Mouse (Mus musculus): ENCODE data around the gene Msh4.

DNA sequence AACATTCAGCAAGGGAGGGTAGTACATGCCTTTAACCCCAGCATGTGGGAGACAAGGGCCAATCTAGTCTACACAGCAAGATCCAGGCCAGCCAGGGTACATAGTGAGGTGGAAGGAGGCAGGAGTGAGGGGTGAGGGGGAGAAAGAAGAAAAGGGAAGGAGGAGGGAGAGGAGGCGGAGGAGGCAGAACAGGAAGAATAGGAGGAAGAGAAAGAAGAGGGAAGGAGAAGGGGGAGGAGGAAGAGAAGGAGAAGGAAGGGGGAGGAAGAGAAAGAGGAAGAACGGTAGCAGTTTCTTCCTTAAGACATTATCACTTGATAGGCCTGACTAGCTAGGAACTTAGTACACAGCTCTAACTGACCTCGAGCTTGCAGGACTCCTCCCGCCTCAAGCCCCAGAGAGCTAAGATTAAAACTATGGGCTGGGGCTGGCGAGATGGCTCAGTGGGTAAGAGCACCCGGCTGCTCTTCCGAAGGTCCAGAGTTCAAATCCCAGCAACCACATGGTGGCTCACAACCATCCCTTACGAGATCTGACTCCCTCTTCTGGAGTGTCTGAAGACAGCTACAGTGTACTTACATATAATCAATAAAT, 16.7 kb downstream of the Msh4 start:
- TF ChIP-seq CTCF (IDR thresholded peaks at IDR 0.05) (no peak), POLR2A (IDR thresholded peaks at IDR 0.05; ENCODE audit: insufficient read depth, low read depth, low read length) (no peak), EP300 (IDR thresholded peaks at IDR 0.05; ENCODE audit: insufficient read depth, low read depth, low read length) (no peak)

All from heart, adult 2 months (tissue).